Mouse (Mus musculus) subcutaneous adipose tissue, adult 2 months (tissue): ENCODE measurements around the gene Zyg11b. TPM values are rescaled to one million over a fixed set of nuclear protein-coding genes. Genes with fewer than 3 reads are reported as not detected.

ENCODE experiments used
- polyA plus RNA-seq: library from polyadenylated mRNA; depleted of rRNA; stranded (reverse); fragments of >200 nt; gene quantifications from 2 replicates; pipeline ENCODE4 v1.2.3, GENCODE M21; 2012; ENCODE audit warnings: low replicate concordance; rRNA removed

Gene Zyg11b
- polyA plus RNA-seq: 10.3 and 14.1 TPM in 2 replicates

GRCm38 (mm10) chr4:108300670-108301373 lies at the start of gene Zyg11b:
TSS of gene Zyg11b (minus strand) at chr4:108301096.

GRCm38 (mm10) chr4:108327730-108328484 lies 27.0 kb upstream of the Zyg11b start, which contains the start of gene Coa7:
TSS of gene Coa7 (plus strand) at chr4:108328140.

GRCm38 (mm10) chr4:108217332-108218179 lies 83.3 kb downstream of the Zyg11b start, which contains the start of gene Zyg11a:
TSS of gene Zyg11a (minus strand) at chr4:108218048.

Other genes with a start within 250 kb of the Zyg11b start
- gene Podn, start 204.7 kb downstream of the Zyg11b start, polyA plus RNA-seq: 36.7 and 61.3 TPM in 2 replicates
- 320 and 765 TPM in 2 replicates for gene Scp2, start 156.1 kb downstream of the Zyg11b start, polyA plus RNA-seq
- gene Echdc2, start 135.7 kb downstream of the Zyg11b start, polyA plus RNA-seq: 82.3 and 97.5 TPM in 2 replicates
- gene Zyg11a, start 83.0 kb downstream of the Zyg11b start, polyA plus RNA-seq: 2.3 and 2.8 TPM in 2 replicates
- gene Coa7, start 27.0 kb upstream of the Zyg11b start, polyA plus RNA-seq: 10.5 and 14.3 TPM in 2 replicates
- 0.68 TPM in 1 of 2 replicates, not detected in the other for gene Shisal2a, start 82.3 kb upstream of the Zyg11b start, polyA plus RNA-seq
- 44.6 and 53.7 TPM in 2 replicates for gene Gpx7, start 105.9 kb upstream of the Zyg11b start, polyA plus RNA-seq
- gene Tut4, start 158.3 kb upstream of the Zyg11b start, polyA plus RNA-seq: 23.6 and 41.3 TPM in 2 replicates